Mouse (Mus musculus): ENCODE measurements around the gene Tmem206. TPM values are rescaled to one million over a fixed set of nuclear protein-coding genes. Genes with fewer than 3 reads are reported as not detected.

Tmem206 gene
- 1 to 10 TPM; 2.6 to 4.2 (median 3.0) TPM for total RNA-seq (2022)

- DNase-seq (ENCODE audit: low spot score): peak; percentile 95
These were observed at the start of gene Tmem206 for GRCm38 (mm10) chr1:191325726-191326232. TSS of gene Tmem206 (plus strand) at chr1:191325912.

DNA sequence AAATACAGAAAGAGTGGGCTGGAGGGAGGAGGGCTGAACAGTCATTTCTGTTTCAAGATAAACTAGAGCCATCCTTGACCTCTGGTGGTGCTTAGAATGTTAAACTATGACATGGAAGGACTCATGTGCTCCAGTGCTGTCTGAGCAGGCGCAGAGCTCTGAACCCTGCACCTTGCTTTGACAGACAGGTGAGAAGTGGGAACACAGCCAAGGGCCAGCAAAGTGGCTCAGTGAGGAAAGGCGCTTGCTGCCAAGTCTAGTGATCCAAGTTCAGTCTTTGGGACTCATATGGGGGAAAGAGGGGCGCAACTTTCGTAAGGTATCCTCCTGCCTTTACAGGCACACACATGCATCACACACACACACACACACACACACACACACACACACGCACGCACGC lies 49.5 kb upstream of the Tmem206 start:
- no peak for DNase-seq (ENCODE audit: low spot score)

DNA sequence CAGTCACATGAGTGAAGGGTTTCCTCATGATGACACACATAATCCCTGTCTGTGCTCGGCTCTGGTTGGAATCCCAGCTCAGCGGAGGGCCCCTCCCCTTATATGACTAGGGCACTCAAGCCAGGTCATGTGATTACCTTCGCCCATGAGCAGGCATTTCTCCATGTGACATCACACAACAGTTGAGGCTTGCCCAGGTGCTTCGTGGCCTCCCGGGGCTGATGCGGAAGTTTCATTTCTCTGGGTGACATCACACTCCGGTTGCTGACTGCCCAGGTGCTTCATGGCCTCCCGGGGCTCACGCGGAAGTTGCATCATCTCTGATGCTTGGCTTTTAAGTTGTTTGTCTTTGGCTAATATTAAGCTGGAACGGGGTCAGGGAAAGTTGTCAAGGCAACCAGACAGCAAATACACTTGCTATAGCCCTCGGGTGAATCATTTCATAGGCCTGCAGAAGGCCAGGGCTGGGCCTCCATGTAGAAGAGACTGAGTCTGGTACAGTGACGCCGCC lies 48.1 kb upstream of the Tmem206 start:
- DNase-seq (ENCODE audit: low spot score): peak; percentile 45

DNA sequence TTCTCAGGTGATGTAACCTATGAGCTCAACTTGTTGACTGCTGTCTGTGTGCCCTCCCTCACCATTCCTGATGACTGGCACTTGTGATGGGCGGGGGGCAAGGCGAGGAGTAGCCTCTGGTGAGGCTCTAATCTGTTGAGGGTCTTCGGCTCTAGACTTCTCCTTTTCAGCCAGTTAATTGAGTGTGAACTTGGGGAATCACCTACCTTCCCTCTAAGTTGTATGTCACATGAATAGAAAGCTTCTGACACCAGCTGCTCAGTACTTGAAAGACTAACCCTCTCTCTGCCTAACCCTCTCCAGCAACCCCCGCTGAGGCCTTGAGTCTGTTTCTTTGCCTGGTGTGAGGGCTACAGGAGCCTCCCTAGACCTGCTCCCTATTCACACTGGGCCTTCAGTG lies 47.4 kb upstream of the Tmem206 start:
- DNase-seq (ENCODE audit: low spot score): no peak

DNA sequence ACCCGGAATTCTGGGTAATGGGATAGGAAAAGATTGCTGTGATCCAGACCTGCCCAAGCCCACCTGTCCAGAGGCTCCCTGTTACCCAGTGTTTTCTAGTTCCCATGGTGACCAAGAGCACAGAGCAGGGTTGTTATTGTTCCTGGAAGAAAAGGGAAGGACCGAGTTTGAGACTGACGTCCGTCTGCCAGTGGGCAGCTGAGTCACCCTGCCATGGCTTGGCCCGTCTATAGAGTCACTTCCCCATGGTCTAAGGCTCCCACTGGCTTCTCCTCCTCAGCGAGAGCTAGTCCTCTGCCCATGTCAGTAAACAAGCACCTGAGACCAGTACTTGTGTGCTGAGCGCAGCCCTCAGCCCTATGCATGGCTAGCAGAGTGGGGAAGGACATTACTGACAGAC lies 44.5 kb upstream of the Tmem206 start:
- no peak for DNase-seq (ENCODE audit: low spot score)

- DNase-seq (ENCODE audit: low spot score): no peak
These were observed 43.4 kb upstream of the Tmem206 start for GRCm38 (mm10) chr1:191282319-191282718.

DNA sequence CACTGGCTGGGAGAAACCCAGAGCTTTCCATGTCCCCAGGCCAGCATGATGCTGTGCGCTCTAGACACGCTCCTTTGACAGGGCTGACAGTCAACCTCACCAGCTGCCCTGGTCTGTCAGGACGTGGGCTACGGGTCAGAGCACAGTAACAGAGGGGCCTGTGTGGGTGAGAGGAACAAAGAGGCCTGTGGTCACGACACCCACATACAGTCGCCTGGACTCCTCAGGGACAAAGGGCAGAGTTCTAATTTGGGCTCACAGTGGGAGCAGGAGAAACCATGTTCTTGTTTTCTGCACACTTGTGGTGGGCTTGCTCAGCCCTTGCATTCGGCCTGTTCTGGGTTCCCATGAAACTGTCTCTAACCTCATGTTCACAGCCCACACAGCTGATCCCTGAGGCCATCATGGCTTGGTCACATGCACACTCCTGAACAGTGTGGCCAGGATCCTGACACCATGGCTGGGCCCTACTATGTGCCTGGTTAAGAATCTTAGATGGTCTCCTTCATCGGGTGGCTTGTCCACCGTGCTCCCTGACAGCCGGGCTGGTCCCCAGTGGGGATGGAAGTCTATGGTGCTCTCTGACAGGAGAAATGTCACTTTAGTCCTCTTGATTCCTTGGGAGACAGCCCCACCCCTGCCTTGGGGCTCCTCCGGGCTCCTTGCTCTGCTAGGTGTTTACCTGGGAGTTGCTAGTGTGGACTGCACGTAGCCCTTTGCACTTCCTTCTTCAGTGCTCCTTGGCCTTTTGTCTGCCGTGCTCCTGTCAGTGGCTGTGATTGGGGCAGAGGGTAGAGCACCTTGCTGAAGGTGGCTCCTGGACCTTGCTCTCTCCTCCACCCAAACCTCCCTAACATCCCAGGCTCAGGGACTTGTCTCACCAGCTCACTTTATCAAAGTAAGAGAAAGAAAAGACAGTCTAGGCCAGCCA lies 42.3 kb upstream of the Tmem206 start:
- no peak for DNase-seq (ENCODE audit: low spot score)

DNA sequence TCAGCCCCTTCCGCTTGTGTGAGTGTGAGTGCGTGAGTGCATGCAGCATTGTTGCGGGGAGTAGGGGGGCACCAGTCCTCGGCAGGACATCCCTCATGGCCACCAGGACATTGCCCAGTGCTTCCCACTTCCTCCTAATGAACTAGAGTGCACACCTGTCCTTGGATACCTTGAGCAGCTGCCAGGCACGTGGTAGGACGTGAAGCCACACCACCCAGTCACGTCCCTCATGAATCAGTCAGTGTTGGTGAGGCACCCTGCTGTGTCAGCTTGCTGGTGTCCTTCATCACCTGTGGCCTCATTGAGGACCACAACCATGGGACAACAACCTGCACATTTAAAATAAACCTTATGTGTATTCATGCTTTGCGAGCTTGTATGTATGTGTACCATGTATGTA lies 41.2 kb upstream of the Tmem206 start:
- DNase-seq (ENCODE audit: low spot score): no peak

GRCm38 (mm10) chr1:191288762-191289161 lies 37.0 kb upstream of the Tmem206 start:
- DNase-seq (ENCODE audit: low spot score): no peak

- DNase-seq (ENCODE audit: low spot score): peak; percentile 83
These were observed 33.4 kb upstream of the Tmem206 start for GRCm38 (mm10) chr1:191292348-191292747.

DNA sequence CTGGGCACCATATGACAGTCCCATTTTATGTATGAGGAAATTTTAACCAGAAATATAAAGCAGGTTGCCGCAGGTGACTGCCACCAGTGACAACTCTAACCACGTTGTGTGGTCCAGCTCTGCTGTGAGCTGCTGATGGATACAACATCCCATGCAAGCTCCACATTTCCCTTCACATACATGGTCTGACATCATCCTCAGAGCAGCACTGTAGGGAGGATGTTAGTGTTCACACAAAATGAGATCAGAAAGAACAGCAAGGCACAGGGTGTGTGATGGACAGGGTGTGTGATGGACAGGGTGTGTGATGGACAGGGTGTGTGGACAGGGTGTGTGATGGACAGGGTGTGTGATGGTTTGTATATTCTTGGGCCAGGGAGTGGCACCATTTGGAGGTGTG lies 32.7 kb upstream of the Tmem206 start:
- no peak for DNase-seq (ENCODE audit: low spot score)

GRCm38 (mm10) chr1:191293996-191294795 lies 31.5 kb upstream of the Tmem206 start:
- no peak for DNase-seq (ENCODE audit: low spot score)

GRCm38 (mm10) chr1:191295784-191296183 lies 29.9 kb upstream of the Tmem206 start:
- no peak for DNase-seq (ENCODE audit: low spot score)

DNA sequence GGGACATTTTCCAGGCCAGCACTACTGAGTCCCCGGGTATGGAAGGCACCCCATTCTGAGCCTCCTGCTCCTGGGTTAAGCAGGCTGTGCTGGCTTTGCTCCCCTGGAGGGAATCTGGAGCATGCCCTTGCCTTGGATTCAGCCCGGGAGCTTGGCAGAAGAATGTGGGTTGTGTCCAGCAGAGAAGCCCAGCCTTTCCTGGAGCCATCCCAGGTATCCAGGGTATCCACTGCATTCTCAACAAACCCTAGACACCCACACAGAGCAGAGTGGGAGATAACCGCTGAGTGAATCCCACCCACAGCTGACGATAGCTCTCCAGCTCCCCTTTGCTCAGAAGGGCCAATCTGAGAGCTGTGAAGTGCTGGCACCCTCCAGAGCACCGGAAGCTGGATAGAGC lies 29.3 kb upstream of the Tmem206 start:
- peak; percentile 59 for DNase-seq (ENCODE audit: low spot score)

DNA sequence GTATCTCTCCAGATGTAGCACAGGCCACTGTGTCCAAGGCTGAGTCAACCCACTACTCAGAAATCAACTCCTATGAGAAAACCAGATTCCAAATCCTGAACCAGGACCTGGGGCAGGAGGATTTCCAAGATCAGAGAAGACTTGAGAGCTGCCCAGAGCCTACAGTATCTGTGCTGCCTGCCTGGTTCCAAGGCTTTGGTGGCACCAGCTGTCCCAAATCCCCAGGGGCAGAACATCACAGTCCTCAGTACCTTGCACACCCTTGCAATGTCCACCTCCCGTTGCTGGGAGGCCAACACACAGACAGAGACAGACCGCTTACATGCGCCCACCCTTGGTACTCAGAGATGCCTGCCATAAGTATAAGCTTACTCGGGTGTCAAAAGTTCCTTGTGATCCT lies 27.4 kb upstream of the Tmem206 start:
- DNase-seq (ENCODE audit: low spot score): no peak

GRCm38 (mm10) chr1:191299215-191299942 lies 26.3 kb upstream of the Tmem206 start:
- DNase-seq (ENCODE audit: low spot score): peak; percentile 69

GRCm38 (mm10) chr1:191301903-191302302 lies 23.8 kb upstream of the Tmem206 start:
- DNase-seq (ENCODE audit: low spot score): no peak

GRCm38 (mm10) chr1:191303736-191304135 lies 22.0 kb upstream of the Tmem206 start:
- no peak for DNase-seq (ENCODE audit: low spot score)

GRCm38 (mm10) chr1:191304216-191304615 lies 21.5 kb upstream of the Tmem206 start:
- no peak for DNase-seq (ENCODE audit: low spot score)

DNA sequence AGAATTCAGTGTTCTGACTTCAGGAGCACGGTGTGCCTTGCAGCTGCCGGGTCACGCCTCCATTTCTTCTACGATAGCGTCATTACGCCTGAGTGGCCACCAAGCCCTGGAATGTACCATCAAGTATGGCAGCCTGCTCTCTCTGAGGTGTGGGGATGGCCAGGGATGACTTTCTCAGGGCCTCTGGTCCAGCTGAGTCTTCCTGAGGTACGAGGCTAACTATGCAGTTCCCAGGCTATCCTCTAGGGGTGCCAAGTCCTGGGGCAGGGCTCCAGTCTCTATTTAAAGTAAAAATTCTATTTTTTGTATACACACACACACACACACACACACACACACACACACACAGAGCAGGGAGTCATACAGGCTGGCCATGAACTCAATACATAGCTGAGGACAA lies 20.1 kb upstream of the Tmem206 start:
- DNase-seq (ENCODE audit: low spot score): no peak

DNA sequence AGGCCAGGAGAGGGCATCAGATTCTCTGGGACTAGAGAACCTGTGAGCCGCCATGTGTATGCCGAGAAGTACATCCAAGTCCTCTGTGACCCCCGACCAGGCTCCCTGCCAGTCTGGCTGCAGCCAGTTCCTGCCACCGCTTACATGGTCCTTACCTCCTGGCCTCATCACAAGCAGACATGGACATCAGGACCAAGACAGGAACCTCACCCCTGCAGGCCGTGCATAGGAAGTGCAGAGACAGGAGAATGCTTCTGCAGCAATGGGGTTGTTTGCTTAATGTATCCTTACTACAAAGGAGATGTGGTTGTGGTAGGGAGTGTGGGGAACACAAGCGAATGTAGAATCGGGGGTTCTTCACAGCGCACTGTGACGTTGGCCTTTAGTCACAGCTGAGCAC lies 19.4 kb upstream of the Tmem206 start:
- DNase-seq (ENCODE audit: low spot score): no peak
